Mouse (Mus musculus) B cell, adult 2 months (primary cell): Measurements from ENCODE around the gene Gtf2ird1.

Source experiments
- DNase-seq, 2 experiments: peaks; one replicate each; pipeline ENCODE4 v3.0.0; 2022

The Gtf2ird1 gene

GRCm38 (mm10) chr5:134441105-134441504 lies 15.4 kb downstream of the Gtf2ird1 start:
- no peak for DNase-seq

GRCm38 (mm10) chr5:134440098-134440497 lies 16.4 kb downstream of the Gtf2ird1 start:
- no peak for DNase-seq

- no peak for DNase-seq
Measured at GRCm38 (mm10) chr5:134439481-134439880, 17.0 kb downstream of the Gtf2ird1 start.

GRCm38 (mm10) chr5:134438676-134439425 lies 17.7 kb downstream of the Gtf2ird1 start:
- no peak for DNase-seq

GRCm38 (mm10) chr5:134437459-134437827 lies 19.1 kb downstream of the Gtf2ird1 start:
- DNase-seq, result no peak

- DNase-seq, result no peak
Measured at GRCm38 (mm10) chr5:134436782-134437458, 19.6 kb downstream of the Gtf2ird1 start.

- no peak for DNase-seq
Measured at GRCm38 (mm10) chr5:134435836-134436331, 20.6 kb downstream of the Gtf2ird1 start.

- no peak for DNase-seq
Measured at GRCm38 (mm10) chr5:134433137-134433536, 23.4 kb downstream of the Gtf2ird1 start.

- DNase-seq, result no peak
Measured at GRCm38 (mm10) chr5:134430087-134430486, 26.4 kb downstream of the Gtf2ird1 start.

GRCm38 (mm10) chr5:134427664-134428063 lies 28.9 kb downstream of the Gtf2ird1 start:
- no peak for DNase-seq

- DNase-seq, result no peak
Measured at GRCm38 (mm10) chr5:134425601-134426000, 30.9 kb downstream of the Gtf2ird1 start.

GRCm38 (mm10) chr5:134423930-134424329 lies 32.6 kb downstream of the Gtf2ird1 start:
- DNase-seq, result no peak

- DNase-seq, result no peak
Measured at GRCm38 (mm10) chr5:134423372-134423771, 33.1 kb downstream of the Gtf2ird1 start.

GRCm38 (mm10) chr5:134422265-134422925 lies 34.1 kb downstream of the Gtf2ird1 start:
- no peak for DNase-seq

- no peak for DNase-seq
Measured at GRCm38 (mm10) chr5:134421061-134421460, 35.5 kb downstream of the Gtf2ird1 start.

GRCm38 (mm10) chr5:134419700-134420099 lies 36.8 kb downstream of the Gtf2ird1 start:
- DNase-seq, result no peak

GRCm38 (mm10) chr5:134418315-134419074 lies 38.0 kb downstream of the Gtf2ird1 start:
- no peak for DNase-seq

- DNase-seq, result no peak
Measured at GRCm38 (mm10) chr5:134412341-134412740, 44.2 kb downstream of the Gtf2ird1 start.

GRCm38 (mm10) chr5:134410307-134410836 lies 46.1 kb downstream of the Gtf2ird1 start:
- DNase-seq, result no peak

GRCm38 (mm10) chr5:134409606-134410306 lies 46.8 kb downstream of the Gtf2ird1 start:
- no peak for DNase-seq

- DNase-seq, result no peak
Measured at GRCm38 (mm10) chr5:134408119-134408518, 48.4 kb downstream of the Gtf2ird1 start.

- DNase-seq, result no peak
Measured at GRCm38 (mm10) chr5:134401841-134402240, 54.7 kb downstream of the Gtf2ird1 start.
